Mouse (Mus musculus) lung, postnatal 0 days (tissue): Measurements from ENCODE around the gene 4930451I11Rik. TPM values are rescaled to one million over a fixed set of nuclear protein-coding genes. Genes with fewer than 3 reads are reported as not detected.

ENCODE experiments used
- ATAC-seq: fragments of 200-750 bp; cut with Nextera tagmentation; 2 replicates; pipeline ENCODE4 v1.8.0; 2017; ENCODE audit warnings: moderate library complexity
- DNase-seq: peaks from one replicate; pipeline ENCODE4 v3.0.0-alpha.2; 2016; ENCODE audit warnings: low spot score
- H3K27ac ChIP-seq: fragments of 300-500 bp; sonication (generic); 2 replicates; pipeline ENCODE4 v1.5.1; 2014; ENCODE audit warnings: antibody characterized with exemption, mild to moderate bottlenecking, low read length, mixed read lengths
- H3K27me3 ChIP-seq: fragments of 300-500 bp; sonication (generic); replicated peaks from 2 replicates; pipeline ENCODE4 v1.6.1; 2014; ENCODE audit warnings: low read length, mixed read lengths; ENCODE audit not compliant: insufficient read depth
- H3K36me3 ChIP-seq: fragments of 300-500 bp; sonication (generic); 2 replicates; pipeline ENCODE4 v1.6.1; 2014; ENCODE audit warnings: low read length, mixed read lengths; ENCODE audit not compliant: insufficient read depth
- H3K4me1 ChIP-seq: fragments of 300-500 bp; sonication (generic); 2 replicates; pipeline ENCODE4 v1.6.1; 2014; ENCODE audit warnings: antibody characterized with exemption, low read depth, low read length, mixed read lengths; ENCODE audit not compliant: insufficient read depth
- H3K4me2 ChIP-seq: fragments of 300-500 bp; sonication (generic); replicated peaks from 2 replicates; pipeline ENCODE4 v1.6.1; 2014; ENCODE audit warnings: low read depth, mild to moderate bottlenecking, low read length, moderate library complexity, mixed read lengths
- H3K4me3 ChIP-seq: fragments of 300-500 bp; sonication (generic); 2 replicates; pipeline ENCODE4 v1.5.1; 2014; ENCODE audit warnings: low read depth, low read length
- H3K9ac ChIP-seq: fragments of 300-500 bp; sonication (generic); replicated peaks from 2 replicates; pipeline ENCODE4 v1.6.1; 2014; ENCODE audit warnings: low read depth, mild to moderate bottlenecking
- H3K9me3 ChIP-seq: fragments of 300-500 bp; sonication (generic); 2 replicates; pipeline ENCODE4 v1.6.1; 2016; ENCODE audit warnings: low read length, mixed read lengths
- CTCF ChIP-seq: IDR thresholded peaks from 2 replicates; pipeline ENCODE4 v1.5.1; 2016; ENCODE audit warnings: antibody characterized with exemption, mild to moderate bottlenecking
- EP300 ChIP-seq: IDR thresholded peaks from 2 replicates; pipeline ENCODE4 v1.6.1; 2016; ENCODE audit warnings: antibody characterized with exemption, mild to moderate bottlenecking, control low read depth
- WGBS: fragments of 180-500 bp; shearing (Covaris S2); extraction: QIAGEN DNeasy Blood & Tissue Kit; methylation state at CpG from one replicate; pipeline ENCODE4 v1.1.7; 2014; 5-methylcytosine and 5-hydroxymethylcytosine counted together
- polyA plus RNA-seq: library from polyadenylated mRNA; unstranded; fragments of >200 nt; fragmentation: Nextera tagmentation; extraction: Ambion mirVana; gene quantifications from 2 replicates; pipeline ENCODE4 v1.2.1, GENCODE M21; 2015

The 4930451I11Rik gene
- polyA plus RNA-seq, 1 experiment from 2014 or later = not detected

DNA sequence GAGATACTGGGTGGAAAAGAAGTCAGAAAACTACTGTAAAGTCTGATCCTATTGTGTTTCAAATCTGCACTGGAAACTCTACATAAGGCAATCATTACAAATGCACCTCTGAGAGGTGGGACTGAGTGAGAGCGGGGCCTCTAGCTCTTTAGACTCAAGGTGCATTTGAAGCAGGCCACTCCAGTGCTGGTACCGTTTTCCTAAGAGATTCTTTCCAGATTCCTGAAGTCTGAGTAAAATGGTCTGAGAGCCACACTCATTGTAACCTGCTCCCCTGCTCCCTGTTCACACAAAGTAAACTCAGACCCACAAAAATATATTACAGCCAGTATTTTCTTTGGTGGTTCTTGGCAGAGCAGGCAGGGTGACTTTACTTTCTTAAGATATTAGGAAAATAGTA lies 36.1 kb upstream of the 4930451I11Rik start:
- Histone ChIP-seq H3K27me3 (no peaks in the 10 kb centered on the region), H3K4me2 (no peak overlapping the region), H3K4me3 (no peak overlapping the region), H3K27ac (peak overlapping the region; percentile 48; the same call in 1 of the 2 replicates), H3K4me1 (no peaks in the 10 kb centered on the region), H3K36me3 (peaks cover 60% of the 10 kb centered on the region), H3K9ac (no peak overlapping the region), H3K9me3 (no peaks in the 10 kb centered on the region)
- TF ChIP-seq EP300 (peak; percentile 73), CTCF (no peak)
- WGBS = 62% methylated on average over 2 of the region's 2 CpGs
- DNase-seq (peak; percentile 55), ATAC-seq (peak; percentile 82)

DNA sequence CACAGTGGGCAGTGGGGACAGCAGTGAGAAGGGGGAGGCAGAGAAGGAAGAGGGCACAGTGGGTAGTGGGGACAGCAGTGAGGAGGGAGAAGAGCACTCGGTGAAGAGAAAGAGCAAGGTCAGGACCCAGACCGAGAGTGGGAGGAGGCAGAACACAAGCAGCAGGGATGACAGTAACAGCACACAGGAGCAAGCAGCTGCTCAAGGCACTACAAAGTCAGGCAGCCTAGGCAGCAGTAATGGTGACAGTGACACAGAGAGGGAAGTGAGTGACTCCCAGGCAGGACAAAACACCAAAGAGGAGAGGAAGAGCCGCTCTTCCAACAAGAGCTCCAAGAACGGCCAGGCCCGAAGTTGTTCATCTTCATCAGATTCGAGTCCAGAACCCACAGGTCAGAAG lies 32.4 kb upstream of the 4930451I11Rik start:
- no peaks in the 10 kb centered on the region for H3K27me3 ChIP-seq
- no peak overlapping the region for H3K4me2 ChIP-seq
- H3K36me3 ChIP-seq = peaks cover 28% of the 10 kb centered on the region
- WGBS = 51% methylated on average over 6 of the region's 6 CpGs
- ATAC-seq (no peak), DNase-seq (no peak)
- H3K4me1 ChIP-seq = peaks cover 6% of the 10 kb centered on the region; the same call in 1 of the 2 replicates
- H3K9me3 ChIP-seq = no peaks in the 10 kb centered on the region
- no peak overlapping the region for H3K27ac ChIP-seq
- TF ChIP-seq EP300 (no peak), CTCF (no peak)
- H3K4me3 ChIP-seq = no peak overlapping the region
- H3K9ac ChIP-seq = no peak overlapping the region

- Histone ChIP-seq H3K27ac (peak within 1 kb of the TSS; percentile 66; the same call in 1 of the 2 replicates), H3K36me3 (peaks cover 24% of the 10 kb centered on the region), H3K4me1 (peaks cover 6% of the 10 kb centered on the region; the same call in 1 of the 2 replicates), H3K27me3 (no peaks in the 10 kb centered on the region), H3K9ac (peak within 1 kb of the TSS; percentile 44), H3K4me2 (peak within 1 kb of the TSS; percentile 71), H3K9me3 (no peaks in the 10 kb centered on the region), H3K4me3 (peak within 1 kb of the TSS; percentile 61)
- under 1% methylated on average over 41 of the region's 41 CpGs for WGBS
- DNase-seq (peak; percentile 96), ATAC-seq (peak; percentile 84)
- no peak for TF ChIP-seq EP300
- TF ChIP-seq CTCF = peak; percentile 17; the same call in 1 of the 2 replicates
These were observed 30.8 kb upstream of the 4930451I11Rik start, which contains the start of gene Ino80e for GRCm38 (mm10) chr7:126862147-126862784. Ino80e (minus strand) TSS chr7:126862377.

DNA sequence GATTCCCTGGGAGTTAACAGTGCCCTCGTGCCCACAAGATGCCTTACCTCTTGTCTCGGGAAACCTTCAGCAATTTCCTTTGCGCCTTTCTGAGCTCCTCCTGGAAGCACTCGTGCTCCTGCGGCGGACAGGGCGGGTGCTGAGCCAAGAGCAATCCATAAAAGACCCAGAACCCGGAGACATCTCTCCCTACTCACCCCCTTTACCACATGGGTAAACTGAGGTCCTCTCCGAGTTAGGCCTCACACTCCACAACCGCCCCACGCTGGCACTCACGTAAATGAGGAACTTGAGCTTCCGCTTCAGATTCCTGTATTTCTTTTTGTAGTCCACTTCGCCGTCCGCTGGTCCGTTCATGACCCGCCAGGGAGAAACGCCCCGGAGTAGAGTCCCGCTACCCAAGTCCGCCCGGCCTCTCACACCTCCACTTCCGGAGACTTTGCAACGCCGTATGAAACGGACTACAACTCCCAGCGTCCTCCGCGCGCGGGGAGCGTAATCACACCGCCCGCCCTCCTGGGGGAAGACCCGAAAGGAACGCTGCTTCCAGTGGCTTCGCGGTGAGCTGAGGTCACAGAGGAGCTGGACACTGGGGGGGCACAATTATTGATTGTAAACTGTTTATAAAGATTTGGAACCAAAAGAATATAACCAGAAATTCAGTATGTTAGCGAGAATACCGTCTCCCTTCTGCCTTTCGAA lies 30.1 kb upstream of the 4930451I11Rik start, which contains the start of gene Hirip3:
TSS of gene Hirip3 (plus strand) at position 544 of the 702 bp plus-strand sequence.
- Histone ChIP-seq H3K36me3 (peaks cover 18% of the 10 kb centered on the region), H3K9ac (peak within 1 kb of the TSS; percentile 44), H3K27ac (peak within 1 kb of the TSS; percentile 66; the same call in 1 of the 2 replicates), H3K4me2 (peak within 1 kb of the TSS; percentile 71), H3K4me1 (peaks cover 6% of the 10 kb centered on the region; the same call in 1 of the 2 replicates), H3K9me3 (no peaks in the 10 kb centered on the region), H3K4me3 (peak within 1 kb of the TSS; percentile 61), H3K27me3 (no peaks in the 10 kb centered on the region)
- peak; percentile 97 for DNase-seq
- peak; percentile 94 for ATAC-seq
- TF ChIP-seq CTCF = 0 out of 2 replicates have a peak, but pooled peaks have one; percentile 9
- no peak for TF ChIP-seq EP300
- 1% methylated on average over 42 of the region's 42 CpGs for WGBS

GRCm38 (mm10) chr7:126860987-126861386 lies 29.5 kb upstream of the 4930451I11Rik start:
- TF ChIP-seq CTCF (no peak), EP300 (no peak)
- 52% methylated on average over 5 of the region's 5 CpGs for WGBS
- no peak overlapping the region for H3K27ac ChIP-seq

GRCm38 (mm10) chr7:126856741-126857420 lies 25.4 kb upstream of the 4930451I11Rik start:
- TF ChIP-seq EP300 (peak; percentile 47; the same call in 1 of the 2 replicates), CTCF (peak; percentile 29)
- WGBS = 57% methylated on average over 9 of the region's 9 CpGs
- peaks cover 13% of the 10 kb centered on the region for H3K36me3 ChIP-seq

More at GRCm38 (mm10) chr7:126860987-126861386, 29.5 kb upstream of the 4930451I11Rik start:
- H3K9ac ChIP-seq = peak overlapping the region; percentile 44
- H3K4me2 ChIP-seq = peak overlapping the region; percentile 71
- DNase-seq (no peak), ATAC-seq (no peak)
- peaks cover 6% of the 10 kb centered on the region; the same call in 1 of the 2 replicates for H3K4me1 ChIP-seq
- peaks cover 12% of the 10 kb centered on the region; the same call in 1 of the 2 replicates for H3K36me3 ChIP-seq
- H3K27me3 ChIP-seq = no peaks in the 10 kb centered on the region
- H3K9me3 ChIP-seq = no peaks in the 10 kb centered on the region
- H3K4me3 ChIP-seq = peak overlapping the region; percentile 61

More at GRCm38 (mm10) chr7:126856741-126857420, 25.4 kb upstream of the 4930451I11Rik start:
- Histone ChIP-seq H3K27ac (peak overlapping the region; percentile 83), H3K4me3 (no peak overlapping the region), H3K4me1 (peaks cover 6% of the 10 kb centered on the region; the same call in 1 of the 2 replicates), H3K9me3 (no peaks in the 10 kb centered on the region), H3K4me2 (no peak overlapping the region), H3K9ac (no peak overlapping the region), H3K27me3 (no peaks in the 10 kb centered on the region)
- ATAC-seq = peak; percentile 87
- DNase-seq = peak; percentile 73
